Mouse (Mus musculus) leukemia stem cell, adult 10-12 weeks (primary cell): ENCODE data around the gene Slc7a10. TPM values are rescaled to one million over a fixed set of nuclear protein-coding genes. Genes with fewer than 3 reads are reported as not detected.

ENCODE experiments used
- polyA plus RNA-seq: library from polyadenylated mRNA; stranded (reverse); fragments of >175 nt; gene quantifications from 2 replicates; pipeline ENCODE4 v1.2.3, GENCODE M21; 2012; ENCODE audit warnings: low replicate concordance

The Slc7a10 gene
- polyA plus RNA-seq = 0.45 TPM in 1 of 2 replicates, not detected in the other

DNA sequence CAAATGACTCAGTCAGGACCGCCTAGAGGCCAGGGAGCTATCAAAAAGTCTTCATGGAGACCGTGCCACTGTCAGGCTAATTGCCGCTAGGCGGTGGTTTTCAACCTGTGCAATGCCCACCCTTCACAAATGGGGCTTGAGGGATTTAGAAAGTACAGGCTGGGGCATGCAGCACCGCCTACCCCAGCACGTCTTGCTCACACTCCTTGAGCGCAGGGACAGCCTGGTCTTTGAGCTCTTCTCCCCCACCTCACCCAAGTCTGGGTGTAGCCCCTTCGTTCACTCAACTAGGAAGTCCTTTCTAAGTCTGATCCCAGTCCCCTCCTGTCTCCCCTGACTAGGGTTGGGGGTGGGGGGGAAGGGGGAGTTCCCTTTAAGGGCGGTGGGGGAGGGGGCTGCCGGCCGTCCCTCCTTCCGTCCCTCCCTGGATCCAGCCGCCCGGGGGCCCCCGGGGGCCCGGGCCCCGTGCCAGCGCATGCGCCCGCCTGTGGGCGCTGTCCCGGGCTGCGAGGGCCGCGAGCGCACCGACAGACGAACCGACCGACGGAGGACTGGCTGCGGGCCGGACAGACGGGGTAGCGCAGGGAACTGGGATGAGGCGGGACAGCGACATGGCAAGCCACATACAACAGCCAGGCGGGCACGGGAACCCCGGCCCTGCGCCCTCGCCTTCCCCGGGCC lies at the start of gene Slc7a10:
TSS of gene Slc7a10 (plus strand) at position 497 of the 681 bp plus-strand sequence.

DNA sequence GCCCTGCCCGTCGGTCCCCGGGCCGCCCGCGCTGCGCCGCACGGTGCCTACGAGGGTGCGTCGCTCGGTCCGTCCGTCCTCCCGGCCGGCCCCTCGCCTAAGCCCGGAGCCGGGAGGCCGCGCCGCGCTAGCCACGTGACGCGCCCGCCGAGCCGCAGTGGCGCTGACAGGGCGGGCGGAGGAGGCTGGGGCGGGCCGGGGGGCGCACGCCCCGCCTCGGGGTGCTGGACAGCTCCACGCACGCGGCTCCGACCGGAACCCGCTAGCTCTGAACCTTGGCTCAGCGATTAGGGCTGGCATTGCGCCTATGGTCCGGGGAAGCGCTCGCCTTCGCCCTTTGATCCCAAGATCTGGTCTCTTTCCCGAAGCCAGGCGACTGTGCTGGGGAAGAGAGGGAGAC lies 29.0 kb downstream of the Slc7a10 start, which contains the start of gene Lrp3:
TSS of gene Lrp3 (minus strand) at position 274 of the 400 bp plus-strand sequence.

Other genes starting within 250 kb of the Slc7a10 start
- gene Cebpg, start 129.8 kb upstream of the Slc7a10 start, polyA plus RNA-seq = 17.3 and 24.5 TPM in 2 replicates
- gene Cebpa, start 67.1 kb upstream of the Slc7a10 start, polyA plus RNA-seq = 9.9 and 28.9 TPM in 2 replicates
- 0.08 and 0.24 TPM in 2 replicates for gene Lrp3, start 29.1 kb downstream of the Slc7a10 start, polyA plus RNA-seq
- 9.4 and 11.6 TPM in 2 replicates for gene Gpatch1, start 132.1 kb downstream of the Slc7a10 start, polyA plus RNA-seq
- 0.09 TPM in 1 of 2 replicates, not detected in the other for gene Rhpn2, start 147.8 kb downstream of the Slc7a10 start, polyA plus RNA-seq
- 8.1 and 24.2 TPM in 2 replicates for gene Faap24, start 210.5 kb downstream of the Slc7a10 start, polyA plus RNA-seq
- gene Cep89, start 210.7 kb downstream of the Slc7a10 start, polyA plus RNA-seq = 25.1 and 48.2 TPM in 2 replicates